9 mouse cellular contexts compared by ENCODE assay signal in genomic region chr4:116177140-116177539, GRCm38 (mm10). TPM values are rescaled to one million over a fixed set of nuclear protein-coding genes. Genes with fewer than 3 reads are reported as not detected.
A peak's percentile ranks its signal among the peaks of the same experiment; 100 is the strongest.
DNase-seq lines count a peak whose midpoint lies in the region; ATAC-seq and TF ChIP-seq lines count a peak whose summit lies in the region.
"Had no signal": no experiment of that assay in that cellular context is flagged by ENCODE, and none has a peak within 500 bp of the region (broad histone marks: within the 10 kb centered on the region; RNA-seq: fewer than 3 reads in every experiment).

No protein-coding gene starts in this region.

- H3K9ac ChIP-seq in intestine, embryonic 15.5 days = peak overlapping the region; percentile 23; the same call in 1 of the 2 replicates
- no peak overlapping the region for H3K9ac ChIP-seq in liver, embryonic 16.5 days (ENCODE audit: low read depth, low read length)

- TF ChIP-seq POLR2A in olfactory bulb, adult 2 months (IDR thresholded peaks at IDR 0.05; ENCODE audit: insufficient read depth, low read depth, low read length) = no peak

- peaks cover 26% of the 10 kb centered on the region for H3K4me1 ChIP-seq in intestine, embryonic 15.5 days (replicated peaks)
- H3K4me1 ChIP-seq in liver, embryonic 16.5 days (ENCODE audit: control insufficient read depth, low read depth, low read length) = peaks cover 22% of the 10 kb centered on the region
- H3K4me1 ChIP-seq in olfactory bulb, adult 2 months (ENCODE audit: control insufficient read depth, insufficient read depth, low read length) = peaks cover 20% of the 10 kb centered on the region

- H3K36me3 ChIP-seq in intestine, embryonic 15.5 days = no peaks in the 10 kb centered on the region
- no peaks in the 10 kb centered on the region for H3K36me3 ChIP-seq in liver, embryonic 16.5 days (ENCODE audit: control insufficient read depth, insufficient read depth)

- WGBS in intestine, embryonic 15.5 days = 26% methylated on average over 5 of the region's 5 CpGs
- WGBS in liver, embryonic 16.5 days (ENCODE audit: insufficient replicate concordance) = 28% methylated on average over 5 of the region's 5 CpGs
- WGBS in olfactory bulb, adult 2 months = 52% methylated on average over 5 of the region's 5 CpGs

- H3K9me3 ChIP-seq in intestine, embryonic 15.5 days = no peaks in the 10 kb centered on the region
- no peaks in the 10 kb centered on the region for H3K9me3 ChIP-seq in liver, embryonic 16.5 days (replicated peaks; ENCODE audit: control insufficient read depth, low read length)

- intact Hi-C loops in gastrocnemius, postnatal 36 days (cut with DNase I) = loop anchor here (5.0 kb wide), 1 partner anchor 40 kb away; no protein-coding TSS in a partner anchor

- DNase-seq in layer of hippocampus, adult 2 months (ENCODE audit: low spot score in 2 of 2) = no peak
- DNase-seq in layer of hippocampus, postnatal 25 days (ENCODE audit: extremely low spot score in 1 of 2, low spot score in 1 of 2) = no peak
- DNase-seq in cerebellum, adult 18-20 months = peak; percentile 56 to 73
- peak; percentile 62 for DNase-seq in gastrocnemius, postnatal 36 days

- H3K27ac ChIP-seq in layer of hippocampus, adult 2 months = peak overlapping the region; percentile 80
- peak overlapping the region; percentile 84 for H3K27ac ChIP-seq in intestine, embryonic 15.5 days
- H3K27ac ChIP-seq in liver, embryonic 16.5 days (ENCODE audit: low read length) = no peak overlapping the region
- H3K27ac ChIP-seq in olfactory bulb, adult 2 months (ENCODE audit: insufficient read depth, low read depth, low read length) = peak overlapping the region; percentile 53

- TF ChIP-seq CTCF in layer of hippocampus, adult 2 months (conservative IDR thresholded peaks at IDR 0.05) = no peak
- no peak for TF ChIP-seq CTCF in olfactory bulb, adult 2 months (IDR thresholded peaks at IDR 0.05; ENCODE audit: insufficient read depth, low read depth, low read length)

- no peaks in the 10 kb centered on the region for H3K27me3 ChIP-seq in intestine, embryonic 15.5 days (replicated peaks)
- H3K27me3 ChIP-seq in liver, embryonic 16.5 days (ENCODE audit: control insufficient read depth, insufficient read depth, low read depth, low read length) = peaks cover 6% of the 10 kb centered on the region

- peak overlapping the region; percentile 59 for H3K4me2 ChIP-seq in intestine, embryonic 15.5 days (replicated peaks)
- H3K4me2 ChIP-seq in liver, embryonic 16.5 days (ENCODE audit: low read depth, low read length) = peak overlapping the region; percentile 33

- H3K4me3 ChIP-seq in layer of hippocampus, adult 2 months = peak overlapping the region; percentile 44
- no peak overlapping the region for H3K4me3 ChIP-seq in intestine, embryonic 15.5 days (replicated peaks)
- no peak overlapping the region for H3K4me3 ChIP-seq in liver, embryonic 16.5 days (ENCODE audit: low read depth, low read length)
- no peak overlapping the region for H3K4me3 ChIP-seq in olfactory bulb, adult 2 months (ENCODE audit: insufficient read depth, low read depth, low read length)

- ATAC-seq in intestine, embryonic 15.5 days = peak; percentile 38
- ATAC-seq in liver, embryonic 16.5 days (ENCODE audit: low read depth) = peak; percentile 59
- no peak for ATAC-seq in activated CD4-positive, CD25-positive, alpha-beta regulatory T cell, adult 4 months

RNA-seq across cellular contexts. Expression of gene Gm49337, which starts 4.0 kb away (rescaled TPM):
- 1 to 10 TPM in 1 of 2 experiments, not detected in 1; 3.2 TPM for total RNA-seq in layer of hippocampus, adult 2 months (2021)
- total RNA-seq in layer of hippocampus, postnatal 25 days (2021) = 1 to 10 TPM in 1 of 2 experiments, not detected in 1; 2.9 TPM
- under 1 TPM in 1 of 2 experiments, not detected in 1; 0.59 TPM for total RNA-seq in gastrocnemius, postnatal 36 days (2021)
- polyA plus RNA-seq in intestine, embryonic 15.5 days (2015; fragmentation: Nextera tagmentation; extraction: Ambion mirVana) = not detected in 2 replicates
- polyA plus RNA-seq in liver, embryonic 16.5 days (2015; fragmentation: Nextera tagmentation; extraction: Ambion mirVana) = not detected in 2 replicates
- polyA plus RNA-seq in olfactory bulb, adult 2 months (2012; ENCODE audit: insufficient read depth, insufficient read length, low replicate concordance, missing spikeins) = not detected in 2 replicates
- not detected for polyA plus RNA-seq in activated CD4-positive, CD25-positive, alpha-beta regulatory T cell, adult 4 months (2017; shearing (Covaris generic))
- total RNA-seq: gastrocnemius, postnatal 4 days had no signal

RNA-seq across cellular contexts. Expression of gene 1700042G07Rik, which starts 4.0 kb away (rescaled TPM):
- not detected for total RNA-seq in layer of hippocampus, adult 2 months (2021)
- total RNA-seq in layer of hippocampus, postnatal 25 days (2021) = not detected
- total RNA-seq in gastrocnemius, postnatal 36 days (2021) = not detected
- polyA plus RNA-seq in intestine, embryonic 15.5 days (2015; fragmentation: Nextera tagmentation; extraction: Ambion mirVana) = not detected in 2 replicates
- polyA plus RNA-seq in liver, embryonic 16.5 days (2015; fragmentation: Nextera tagmentation; extraction: Ambion mirVana) = not detected in 2 replicates
- not detected in 2 replicates for polyA plus RNA-seq in olfactory bulb, adult 2 months (2012; ENCODE audit: insufficient read depth, insufficient read length, low replicate concordance, missing spikeins)
- not detected for polyA plus RNA-seq in activated CD4-positive, CD25-positive, alpha-beta regulatory T cell, adult 4 months (2017; shearing (Covaris generic))
- total RNA-seq: gastrocnemius, postnatal 4 days had no signal

RNA-seq across cellular contexts. Expression of gene Tspan1, which starts 9.7 kb away (rescaled TPM):
- total RNA-seq in layer of hippocampus, adult 2 months (2021) = under 1 TPM in 1 of 2 experiments, not detected in 1; 0.33 TPM
- total RNA-seq in layer of hippocampus, postnatal 25 days (2021) = not detected
- not detected for total RNA-seq in gastrocnemius, postnatal 36 days (2021)
- 35.7 and 43.6 TPM in 2 replicates for polyA plus RNA-seq in intestine, embryonic 15.5 days (2015; fragmentation: Nextera tagmentation; extraction: Ambion mirVana)
- polyA plus RNA-seq in liver, embryonic 16.5 days (2015; fragmentation: Nextera tagmentation; extraction: Ambion mirVana) = 0.27 TPM in 1 of 2 replicates, not detected in the other
- polyA plus RNA-seq in olfactory bulb, adult 2 months (2012; ENCODE audit: insufficient read depth, insufficient read length, low replicate concordance, missing spikeins) = not detected in 2 replicates
- not detected for polyA plus RNA-seq in activated CD4-positive, CD25-positive, alpha-beta regulatory T cell, adult 4 months (2017; shearing (Covaris generic))
- total RNA-seq: gastrocnemius, postnatal 4 days had no signal

RNA-seq across cellular contexts. Expression of gene Lurap1, which starts 26.0 kb away (rescaled TPM):
- total RNA-seq in layer of hippocampus, adult 2 months (2021) = 10 to 100 TPM; 23.4 to 25.8 TPM
- total RNA-seq in layer of hippocampus, postnatal 25 days (2021) = 10 to 100 TPM; 19.7 to 23.7 TPM
- 1 to 10 TPM; 6.3 to 7.8 TPM for total RNA-seq in gastrocnemius, postnatal 36 days (2021)
- 1.5 and 1.6 TPM in 2 replicates for polyA plus RNA-seq in intestine, embryonic 15.5 days (2015; fragmentation: Nextera tagmentation; extraction: Ambion mirVana)
- 0.26 and 0.38 TPM in 2 replicates for polyA plus RNA-seq in liver, embryonic 16.5 days (2015; fragmentation: Nextera tagmentation; extraction: Ambion mirVana)
- polyA plus RNA-seq in olfactory bulb, adult 2 months (2012; ENCODE audit: insufficient read depth, insufficient read length, low replicate concordance, missing spikeins) = not detected in 2 replicates
- polyA plus RNA-seq in activated CD4-positive, CD25-positive, alpha-beta regulatory T cell, adult 4 months (2017; shearing (Covaris generic)) = under 1 TPM; 0.15 to 0.63 TPM

RNA-seq across cellular contexts. Expression of gene Pik3r3, which starts 44.3 kb away (rescaled TPM):
- total RNA-seq in layer of hippocampus, adult 2 months (2021) = 10 to 100 TPM; 31.3 to 33.8 TPM
- 10 to 100 TPM; 40.1 to 41.7 TPM for total RNA-seq in layer of hippocampus, postnatal 25 days (2021)
- 1 to 10 TPM; 4.3 to 5.4 TPM for total RNA-seq in gastrocnemius, postnatal 36 days (2021)
- polyA plus RNA-seq in intestine, embryonic 15.5 days (2015; fragmentation: Nextera tagmentation; extraction: Ambion mirVana) = 7.0 and 7.9 TPM in 2 replicates
- 0.61 and 0.72 TPM in 2 replicates for polyA plus RNA-seq in liver, embryonic 16.5 days (2015; fragmentation: Nextera tagmentation; extraction: Ambion mirVana)
- not detected in 2 replicates for polyA plus RNA-seq in olfactory bulb, adult 2 months (2012; ENCODE audit: insufficient read depth, insufficient read length, low replicate concordance, missing spikeins)
- 1 to 10 TPM in 1 of 2 experiments, under 1 TPM in 1; 0.99 to 3.6 TPM for polyA plus RNA-seq in activated CD4-positive, CD25-positive, alpha-beta regulatory T cell, adult 4 months (2017; shearing (Covaris generic))

Comparison
In these comparisons a context has a peak if more than half of its experiments do, and no peak if none do; other contexts are left out.
1. DNase-seq: peak in cerebellum, adult 18-20 months (2 of 2) and gastrocnemius, postnatal 36 days (2 of 2); none in layer of hippocampus, adult 2 months (0 of 2) and layer of hippocampus, postnatal 25 days (0 of 2).
2. RNA of gene Tspan1, which starts 9.7 kb away (polyA plus RNA-seq): 35.7 to 43.6 TPM in intestine, embryonic 15.5 days; 0.27 TPM in liver, embryonic 16.5 days, not detected in activated CD4-positive, CD25-positive, alpha-beta regulatory T cell, adult 4 months and not detected in olfactory bulb, adult 2 months; every median in the first group is over 10 times any median in the second.